Mouse (Mus musculus) midbrain, postnatal 0 days (tissue): ENCODE measurements at regions not wholly inside any gene's neighbourhood (a gene's known extent, or its start where the extent isn't known, plus 50 kb on each side); places are given as distances from the start of the nearest gene placed in this dataset.

Experiments used
- ATAC-seq: fragments of 200-750 bp; cut with Nextera tagmentation; 2 replicates; pipeline ENCODE4 v1.8.0; 2017; ENCODE audit warnings: moderate number of reproducible peaks, mild to moderate bottlenecking, moderate TSS enrichment, moderate library complexity; ENCODE audit not compliant: low FRiP score
- DNase-seq: peaks from one replicate; pipeline ENCODE4 v3.0.0-alpha.2; 2015; ENCODE audit warnings: low spot score
- H3K27ac ChIP-seq: fragments of 300-500 bp; sonication (generic); 2 replicates; pipeline ENCODE4 v1.5.1; 2014; ENCODE audit warnings: low read depth, mild to moderate bottlenecking, low read length, mixed read lengths
- H3K27me3 ChIP-seq: fragments of 300-500 bp; sonication (generic); 2 replicates; pipeline ENCODE4 v1.6.1; 2014; ENCODE audit warnings: low read length, control low read depth, mixed read lengths; ENCODE audit not compliant: insufficient read depth
- H3K36me3 ChIP-seq: fragments of 300-500 bp; sonication (generic); 2 replicates; pipeline ENCODE4 v1.6.1; 2014; ENCODE audit warnings: low read length, control low read depth, mixed read lengths; ENCODE audit not compliant: insufficient read depth
- H3K4me1 ChIP-seq: fragments of 300-500 bp; sonication (generic); 2 replicates; pipeline ENCODE4 v1.6.1; 2014; ENCODE audit warnings: mild to moderate bottlenecking, control low read depth, antibody characterized with exemption, low read length, mixed read lengths; ENCODE audit not compliant: insufficient read depth
- H3K4me2 ChIP-seq: fragments of 300-500 bp; sonication (generic); 2 replicates; pipeline ENCODE4 v1.6.1; 2014; ENCODE audit warnings: low read depth, mild to moderate bottlenecking, low read length, mixed read lengths; ENCODE audit not compliant: poor library complexity, severe bottlenecking
- H3K4me3 ChIP-seq: fragments of 300-500 bp; sonication (generic); 2 replicates; pipeline ENCODE4 v1.5.1; 2014; ENCODE audit warnings: low read depth, mild to moderate bottlenecking, low read length, moderate library complexity
- H3K9ac ChIP-seq: fragments of 300-500 bp; sonication (generic); replicated peaks from 2 replicates; pipeline ENCODE4 v1.6.1; 2014; ENCODE audit warnings: mild to moderate bottlenecking, low read length, moderate library complexity, mixed read lengths; ENCODE audit not compliant: poor library complexity, severe bottlenecking
- H3K9me3 ChIP-seq: fragments of 300-500 bp; sonication (generic); 2 replicates; pipeline ENCODE4 v1.6.1; 2016; ENCODE audit warnings: low read length, control low read depth
- CTCF ChIP-seq: IDR thresholded peaks from 2 replicates; pipeline ENCODE4 v1.5.1; 2016; ENCODE audit warnings: antibody characterized with exemption, mild to moderate bottlenecking
- WGBS: fragments of 180-500 bp; shearing (Covaris S2); extraction: QIAGEN DNeasy Blood & Tissue Kit; methylation state at CpG from one replicate; pipeline ENCODE4 v1.1.7; 2014; 5-methylcytosine and 5-hydroxymethylcytosine counted together

DNA sequence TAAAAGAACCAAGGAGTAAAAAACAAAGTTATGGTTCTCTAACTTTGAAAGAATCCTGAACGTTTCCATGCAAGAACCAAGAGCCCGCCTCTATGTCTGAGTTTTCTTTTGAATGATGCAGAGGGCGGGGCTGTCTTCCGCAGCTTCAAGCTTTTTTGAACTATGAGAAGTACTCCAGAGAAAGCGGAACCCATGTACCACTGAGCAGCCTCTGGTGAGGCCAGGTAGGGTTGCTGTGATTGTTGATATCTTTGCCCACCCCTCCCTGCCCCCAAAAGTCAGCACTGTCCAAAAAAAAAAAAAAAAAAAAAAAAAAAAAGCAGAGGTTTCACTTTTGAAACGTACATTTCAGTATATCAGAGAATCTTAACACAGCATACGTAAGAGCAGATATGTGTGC lies 161.2 kb upstream of the Spdye4c start:
- ATAC-seq (no peak), DNase-seq (no peak)
- no peak overlapping the region for H3K9ac ChIP-seq
- no peak overlapping the region for H3K27ac ChIP-seq
- H3K9me3 ChIP-seq = no peaks in the 10 kb centered on the region
- no peaks in the 10 kb centered on the region for H3K27me3 ChIP-seq
- no peaks in the 10 kb centered on the region for H3K36me3 ChIP-seq
- no peaks in the 10 kb centered on the region for H3K4me1 ChIP-seq
- no peak overlapping the region for H3K4me2 ChIP-seq
- H3K4me3 ChIP-seq = no peak overlapping the region
- 72% methylated on average over 7 of the region's 7 CpGs for WGBS
- no peak for TF ChIP-seq CTCF

DNA sequence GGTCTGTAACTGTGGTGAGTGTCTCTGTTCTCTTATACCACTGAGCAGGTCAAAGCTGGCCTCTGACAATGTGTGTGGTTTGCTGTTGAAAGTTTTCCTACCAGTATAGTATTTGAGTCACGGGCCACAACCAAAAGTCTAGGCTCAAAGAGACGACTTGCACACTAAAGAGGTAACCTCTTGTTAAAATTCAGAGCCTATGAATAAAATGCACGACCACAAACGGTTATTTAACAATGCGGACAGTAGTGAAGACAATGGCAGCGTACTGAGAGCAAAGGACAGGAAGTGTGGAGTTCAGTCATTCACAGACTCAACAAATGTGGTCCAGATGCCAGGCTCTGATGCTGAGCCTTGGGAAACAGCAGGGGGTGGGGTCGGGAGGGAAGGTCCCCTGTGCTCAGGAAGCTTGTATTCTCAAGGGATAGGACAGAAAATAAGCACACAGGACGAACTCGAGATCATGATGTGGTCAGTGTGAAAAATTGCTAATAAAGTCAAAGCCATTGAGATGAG lies 160.2 kb upstream of the Spdye4c start:
- no peak overlapping the region for H3K27ac ChIP-seq
- H3K4me1 ChIP-seq = no peaks in the 10 kb centered on the region
- no peak overlapping the region for H3K4me3 ChIP-seq
- WGBS = 51% methylated on average over 9 of the region's 9 CpGs
- ATAC-seq = no peak
- no peaks in the 10 kb centered on the region for H3K36me3 ChIP-seq
- H3K9me3 ChIP-seq = no peaks in the 10 kb centered on the region
- no peak overlapping the region for H3K9ac ChIP-seq
- no peaks in the 10 kb centered on the region for H3K27me3 ChIP-seq
- no peak for DNase-seq
- no peak for TF ChIP-seq CTCF
- H3K4me2 ChIP-seq = no peak overlapping the region

- no peak for TF ChIP-seq CTCF
- H3K9me3 ChIP-seq = no peaks in the 10 kb centered on the region
- no peaks in the 10 kb centered on the region for H3K36me3 ChIP-seq
- H3K4me2 ChIP-seq = no peak overlapping the region
- H3K27me3 ChIP-seq = no peaks in the 10 kb centered on the region
- no peak overlapping the region for H3K27ac ChIP-seq
- 92% methylated on average over 4 of the region's 4 CpGs for WGBS
- no peaks in the 10 kb centered on the region for H3K4me1 ChIP-seq
- DNase-seq (no peak), ATAC-seq (no peak)
- H3K4me3 ChIP-seq = no peak overlapping the region
- no peak overlapping the region for H3K9ac ChIP-seq
These were observed 159.3 kb upstream of the Spdye4c start for GRCm38 (mm10) chr2:128431751-128432150.

- Histone ChIP-seq H3K9ac (no peak overlapping the region), H3K27ac (no peak overlapping the region), H3K4me1 (no peaks in the 10 kb centered on the region), H3K36me3 (no peaks in the 10 kb centered on the region), H3K27me3 (no peaks in the 10 kb centered on the region), H3K4me2 (no peak overlapping the region), H3K4me3 (no peak overlapping the region), H3K9me3 (no peaks in the 10 kb centered on the region)
- no peak for TF ChIP-seq CTCF
- ATAC-seq (no peak), DNase-seq (no peak)
- 90% methylated on average over 3 of the region's 3 CpGs for WGBS
These were observed 158.3 kb upstream of the Spdye4c start for GRCm38 (mm10) chr2:128432741-128433140.

DNA sequence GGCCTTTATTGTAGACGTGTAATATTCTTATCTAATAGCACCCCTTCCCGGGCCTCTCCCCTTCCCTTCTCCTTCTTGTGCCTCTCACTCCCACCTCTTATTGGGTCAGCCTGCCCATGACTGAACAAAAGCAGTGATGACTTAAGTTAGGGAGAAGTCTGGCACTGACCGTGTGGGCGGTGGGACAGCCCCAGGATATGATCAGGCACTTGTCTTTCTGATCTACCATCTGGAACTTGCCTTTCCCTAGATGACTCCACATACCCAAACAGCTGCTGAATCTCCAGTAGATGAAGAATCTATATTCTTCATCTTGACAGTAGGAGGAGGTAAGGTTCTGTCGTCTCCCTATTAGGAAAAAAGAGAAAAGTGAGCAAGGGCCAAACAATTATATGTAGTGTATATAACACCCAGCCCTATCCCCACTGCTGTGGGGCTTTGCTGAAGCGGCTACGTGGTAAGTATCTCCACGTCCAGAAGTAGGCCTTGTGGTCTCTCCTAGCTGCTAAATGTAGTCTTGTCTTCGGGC lies 157.4 kb upstream of the Spdye4c start:
- H3K4me3 ChIP-seq = no peak overlapping the region
- WGBS = 89% methylated on average over 9 of the region's 9 CpGs
- H3K9ac ChIP-seq = no peak overlapping the region
- H3K9me3 ChIP-seq = no peaks in the 10 kb centered on the region
- TF ChIP-seq CTCF = no peak
- H3K27ac ChIP-seq = no peak overlapping the region
- H3K36me3 ChIP-seq = no peaks in the 10 kb centered on the region
- DNase-seq (no peak), ATAC-seq (no peak)
- no peak overlapping the region for H3K4me2 ChIP-seq
- no peaks in the 10 kb centered on the region for H3K27me3 ChIP-seq
- H3K4me1 ChIP-seq = no peaks in the 10 kb centered on the region

DNA sequence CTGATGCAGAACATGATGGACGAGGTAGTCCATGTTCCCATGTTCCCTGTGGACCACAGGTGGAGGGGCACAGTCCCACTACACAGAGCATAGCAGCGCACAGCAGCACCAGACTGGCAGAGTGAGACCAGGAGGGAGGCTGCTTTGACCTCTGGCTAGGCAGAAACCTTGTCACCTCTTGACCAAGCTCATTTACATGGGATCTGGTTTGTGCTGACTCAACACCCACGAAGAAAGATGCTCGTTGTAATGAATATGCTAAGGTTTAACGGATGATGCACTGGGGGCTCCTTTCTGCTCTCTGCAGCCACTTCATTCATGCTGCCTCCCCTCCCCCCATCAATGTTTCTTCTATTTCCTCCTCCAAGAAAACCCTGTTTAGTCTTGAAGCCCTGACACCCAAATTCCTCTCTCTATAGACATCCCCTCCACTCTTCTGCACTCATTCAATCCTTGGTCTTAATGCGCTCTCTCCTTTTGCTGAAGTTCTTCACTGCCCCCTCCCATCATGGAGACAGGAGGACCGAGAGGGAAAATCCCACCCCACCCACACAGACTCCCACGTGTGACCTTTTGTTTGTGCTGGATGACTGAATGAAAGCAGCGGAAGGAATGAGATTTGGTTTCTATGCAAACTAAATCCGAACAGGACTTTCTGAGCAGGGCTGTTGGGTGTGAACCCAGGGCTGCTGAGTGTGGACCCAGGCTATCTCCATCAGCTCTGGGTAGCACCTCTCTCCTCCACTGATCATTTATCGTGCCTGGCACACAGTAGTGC lies 156.6 kb upstream of the Spdye4c start:
- 57% methylated on average over 11 of the region's 11 CpGs for WGBS
- no peak for ATAC-seq

More for the DNA sequence above, 156.6 kb upstream of the Spdye4c start:
- H3K9me3 ChIP-seq = no peaks in the 10 kb centered on the region
- no peaks in the 10 kb centered on the region for H3K4me1 ChIP-seq
- H3K27ac ChIP-seq = no peak overlapping the region
- no peaks in the 10 kb centered on the region for H3K27me3 ChIP-seq
- H3K4me2 ChIP-seq = no peak overlapping the region
- DNase-seq = no peak
- no peaks in the 10 kb centered on the region for H3K36me3 ChIP-seq
- TF ChIP-seq CTCF = no peak
- no peak overlapping the region for H3K9ac ChIP-seq
- H3K4me3 ChIP-seq = no peak overlapping the region
